Mouse (Mus musculus): ENCODE results near the gene Snai1.

DNA sequence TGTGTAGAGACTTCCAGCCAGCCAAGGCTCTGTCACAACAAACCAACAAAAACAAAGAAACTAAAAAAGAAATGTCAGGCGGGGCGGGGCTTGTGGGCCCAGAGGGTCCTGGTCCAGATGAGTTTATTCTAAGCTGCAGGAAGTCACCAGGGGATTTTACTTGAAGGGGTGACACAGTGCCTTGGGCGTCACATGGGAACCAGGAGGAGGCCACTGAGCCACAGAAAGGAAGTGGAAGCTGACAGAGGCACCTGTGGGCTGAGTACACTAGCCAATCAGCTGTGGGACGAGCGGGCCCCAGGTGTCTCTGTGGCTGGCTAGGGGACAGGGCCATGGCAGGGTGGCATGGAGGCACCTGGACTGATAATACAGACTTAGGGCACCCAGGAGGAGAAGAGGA lies 17.8 kb downstream of the Snai1 start:
- no peak for TF ChIP-seq POLR2A (IDR thresholded peaks at IDR 0.05; ENCODE audit: insufficient read depth, low read depth, low read length)
- no peak for TF ChIP-seq CTCF (IDR thresholded peaks at IDR 0.05)

Data from heart, adult 2 months (tissue).